Mouse (Mus musculus): ENCODE data around the gene Sytl4. TPM values are rescaled to one million over a fixed set of nuclear protein-coding genes. Genes with fewer than 3 reads are reported as not detected.
A peak's percentile ranks its signal among the peaks of the same experiment; 100 is the strongest.

The Sytl4 gene
- 2.2 and 2.8 TPM in 2 replicates for polyA plus RNA-seq (2014; fragmentation: Nextera tagmentation; extraction: Ambion mirVana)

DNA sequence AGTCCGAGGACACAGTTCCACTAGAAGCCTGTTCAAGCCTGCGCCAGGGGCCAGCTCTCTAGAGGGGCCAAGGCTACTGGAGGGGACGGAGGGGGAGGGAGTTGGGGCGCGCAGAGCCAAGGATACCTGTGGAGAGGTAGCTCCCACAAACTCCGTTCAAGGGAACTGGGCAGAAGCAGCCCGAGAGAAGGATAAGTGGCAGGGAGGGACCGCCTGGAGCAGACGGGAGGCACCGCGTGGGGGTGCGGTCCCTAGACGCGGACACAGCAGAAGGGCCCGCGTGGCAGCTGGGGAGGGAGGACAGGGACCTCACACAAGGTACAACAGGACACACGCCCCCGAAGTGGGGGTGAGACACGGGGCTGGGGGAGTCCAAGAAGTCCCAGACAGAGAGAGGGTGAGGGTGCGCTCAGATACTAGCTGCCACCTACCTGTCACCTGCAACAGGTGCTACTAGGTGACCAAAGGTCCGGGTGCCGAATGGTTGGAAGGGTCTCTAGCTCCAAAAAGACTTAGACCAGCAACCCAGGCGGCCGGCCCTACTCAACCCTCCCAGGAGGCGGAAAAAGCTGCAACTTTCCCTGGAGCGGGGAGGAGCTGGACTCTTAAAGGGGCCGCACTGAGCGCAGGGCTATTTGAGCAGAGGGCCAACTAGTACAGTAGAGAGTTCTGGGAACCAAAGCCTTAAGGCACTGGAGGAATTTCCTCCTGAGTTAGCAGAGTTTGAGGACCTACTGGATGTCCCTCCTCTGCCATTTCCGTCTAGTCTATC, at the start of gene Sytl4:
Gene Sytl4, minus strand, starts transcription at position 582 of the 772 bp plus-strand sequence.
- H3K4me1 ChIP-seq (ENCODE audit: control insufficient read depth, insufficient read depth, low read length) = no peaks in the 10 kb centered on the region
- H3K9me3 ChIP-seq (replicated peaks; ENCODE audit: control insufficient read depth, low read length) = no peaks in the 10 kb centered on the region
- WGBS = 19% methylated on average over 26 of the region's 29 CpGs
- ATAC-seq (replicated peaks; ENCODE audit: insufficient number of reproducible peaks, low FRiP score, low TSS enrichment, low read depth) (peak; percentile 79), DNase-seq (ENCODE audit: low spot score) (peak; percentile 45)
- H3K27ac ChIP-seq (replicated peaks; ENCODE audit: low read depth, low read length) = no peak within 1 kb of the TSS
- H3K4me3 ChIP-seq (ENCODE audit: low read depth, low read length) = peak within 1 kb of the TSS; percentile 41
- peak within 1 kb of the TSS; percentile 61 for H3K4me2 ChIP-seq (ENCODE audit: low read depth, low read length)
- no peaks in the 10 kb centered on the region for H3K27me3 ChIP-seq (ENCODE audit: control insufficient read depth, insufficient read depth, low read length)
- no peaks in the 10 kb centered on the region for H3K36me3 ChIP-seq (replicated peaks; ENCODE audit: control insufficient read depth, insufficient read depth, low read depth, low read length)
- peak within 1 kb of the TSS; percentile 28; the same call in 1 of the 2 replicates for H3K9ac ChIP-seq (replicated peaks; ENCODE audit: low read length)

GRCm38 (mm10) chrX:134020664-134021063, 39.1 kb upstream of the Sytl4 start:
- DNase-seq (ENCODE audit: low spot score) (no peak), ATAC-seq (replicated peaks; ENCODE audit: insufficient number of reproducible peaks, low FRiP score, low TSS enrichment, low read depth) (no peak)
- Histone ChIP-seq H3K4me1 (ENCODE audit: control insufficient read depth, insufficient read depth, low read length) (no peaks in the 10 kb centered on the region), H3K36me3 (replicated peaks; ENCODE audit: control insufficient read depth, insufficient read depth, low read depth, low read length) (no peaks in the 10 kb centered on the region), H3K4me3 (ENCODE audit: low read depth, low read length) (no peak overlapping the region), H3K27me3 (ENCODE audit: control insufficient read depth, insufficient read depth, low read length) (no peaks in the 10 kb centered on the region), H3K9me3 (replicated peaks; ENCODE audit: control insufficient read depth, low read length) (no peaks in the 10 kb centered on the region), H3K4me2 (ENCODE audit: low read depth, low read length) (no peak overlapping the region), H3K27ac (replicated peaks; ENCODE audit: low read depth, low read length) (no peak overlapping the region), H3K9ac (replicated peaks; ENCODE audit: low read length) (no peak overlapping the region)
- WGBS = 44% methylated on average over 5 of the region's 5 CpGs

DNA sequence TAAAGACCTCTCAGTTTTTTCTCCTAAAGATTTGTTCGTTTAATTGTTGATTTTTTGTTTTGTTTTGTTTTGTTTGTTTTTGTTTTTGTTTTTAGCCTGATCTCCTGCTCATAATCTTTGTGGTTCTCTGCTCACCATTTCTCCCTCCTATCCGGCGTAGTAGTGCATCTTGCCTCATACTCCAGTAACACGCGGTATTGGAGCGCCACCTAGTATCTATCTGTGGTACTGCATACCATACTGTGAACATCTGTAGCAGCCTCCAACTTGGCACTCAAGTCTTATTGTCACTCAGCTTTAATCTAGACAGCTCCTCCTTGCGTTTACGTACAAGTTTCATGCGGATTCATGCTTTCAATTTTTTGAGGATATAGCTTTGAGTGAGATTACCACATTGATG, 37.4 kb upstream of the Sytl4 start:
- ATAC-seq (replicated peaks; ENCODE audit: insufficient number of reproducible peaks, low FRiP score, low TSS enrichment, low read depth) (no peak), DNase-seq (ENCODE audit: low spot score) (peak; percentile 75)
- 10% methylated on average over 9 of the region's 9 CpGs for WGBS
- Histone ChIP-seq H3K4me2 (ENCODE audit: low read depth, low read length) (no peak overlapping the region), H3K27ac (replicated peaks; ENCODE audit: low read depth, low read length) (no peak overlapping the region), H3K9me3 (replicated peaks; ENCODE audit: control insufficient read depth, low read length) (no peaks in the 10 kb centered on the region), H3K36me3 (replicated peaks; ENCODE audit: control insufficient read depth, insufficient read depth, low read depth, low read length) (no peaks in the 10 kb centered on the region), H3K4me3 (ENCODE audit: low read depth, low read length) (no peak overlapping the region), H3K27me3 (ENCODE audit: control insufficient read depth, insufficient read depth, low read length) (no peaks in the 10 kb centered on the region), H3K9ac (replicated peaks; ENCODE audit: low read length) (no peak overlapping the region), H3K4me1 (ENCODE audit: control insufficient read depth, insufficient read depth, low read length) (no peaks in the 10 kb centered on the region)

GRCm38 (mm10) chrX:133995866-133996265, 14.3 kb upstream of the Sytl4 start:
- Histone ChIP-seq H3K4me2 (ENCODE audit: low read depth, low read length) (no peak overlapping the region), H3K9me3 (replicated peaks; ENCODE audit: control insufficient read depth, low read length) (no peaks in the 10 kb centered on the region), H3K36me3 (replicated peaks; ENCODE audit: control insufficient read depth, insufficient read depth, low read depth, low read length) (no peaks in the 10 kb centered on the region), H3K27me3 (ENCODE audit: control insufficient read depth, insufficient read depth, low read length) (no peaks in the 10 kb centered on the region), H3K4me3 (ENCODE audit: low read depth, low read length) (no peak overlapping the region), H3K27ac (replicated peaks; ENCODE audit: low read depth, low read length) (no peak overlapping the region), H3K9ac (replicated peaks; ENCODE audit: low read length) (no peak overlapping the region), H3K4me1 (ENCODE audit: control insufficient read depth, insufficient read depth, low read length) (no peaks in the 10 kb centered on the region)
- WGBS = 59% methylated on average over 3 of the region's 3 CpGs
- DNase-seq (ENCODE audit: low spot score) (no peak), ATAC-seq (replicated peaks; ENCODE audit: insufficient number of reproducible peaks, low FRiP score, low TSS enrichment, low read depth) (no peak)

DNA sequence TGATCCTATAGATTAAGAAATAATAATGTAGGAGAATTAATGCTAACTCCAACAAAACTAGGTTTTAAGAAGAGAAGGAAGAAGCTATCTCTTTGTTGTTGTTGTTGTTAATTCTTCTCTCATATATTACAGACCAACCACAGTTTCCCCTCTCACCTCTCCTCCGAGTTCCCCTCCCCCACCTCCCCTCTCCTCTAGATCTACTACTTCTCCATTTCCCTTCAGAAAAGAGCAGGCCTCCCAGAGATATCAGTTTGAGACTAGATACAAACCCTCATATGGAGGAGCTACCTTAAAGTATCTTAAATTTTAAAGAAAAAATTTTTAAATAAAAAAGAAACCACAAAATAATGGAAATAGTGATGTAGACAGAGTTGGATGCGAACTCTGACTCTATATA, 17.0 kb downstream of the Sytl4 start:
- Histone ChIP-seq H3K27me3 (ENCODE audit: control insufficient read depth, insufficient read depth, low read length) (0 out of 2 replicates have a peak, but pooled peaks cover 2% of the 10 kb centered on the region), H3K4me3 (ENCODE audit: low read depth, low read length) (no peak overlapping the region), H3K36me3 (replicated peaks; ENCODE audit: control insufficient read depth, insufficient read depth, low read depth, low read length) (no peaks in the 10 kb centered on the region), H3K4me1 (ENCODE audit: control insufficient read depth, insufficient read depth, low read length) (no peaks in the 10 kb centered on the region), H3K27ac (replicated peaks; ENCODE audit: low read depth, low read length) (no peak overlapping the region), H3K9me3 (replicated peaks; ENCODE audit: control insufficient read depth, low read length) (no peaks in the 10 kb centered on the region), H3K9ac (replicated peaks; ENCODE audit: low read length) (no peak overlapping the region), H3K4me2 (ENCODE audit: low read depth, low read length) (no peak overlapping the region)
- WGBS = 71% methylated on average over 2 of the region's 2 CpGs
- DNase-seq (ENCODE audit: low spot score) (no peak), ATAC-seq (replicated peaks; ENCODE audit: insufficient number of reproducible peaks, low FRiP score, low TSS enrichment, low read depth) (no peak)

- Histone ChIP-seq H3K4me3 (ENCODE audit: low read depth, low read length) (no peak overlapping the region), H3K27ac (replicated peaks; ENCODE audit: low read depth, low read length) (no peak overlapping the region), H3K4me1 (ENCODE audit: control insufficient read depth, insufficient read depth, low read length) (no peaks in the 10 kb centered on the region), H3K36me3 (replicated peaks; ENCODE audit: control insufficient read depth, insufficient read depth, low read depth, low read length) (no peaks in the 10 kb centered on the region), H3K4me2 (ENCODE audit: low read depth, low read length) (no peak overlapping the region), H3K27me3 (ENCODE audit: control insufficient read depth, insufficient read depth, low read length) (0 out of 2 replicates have a peak, but pooled peaks cover 2% of the 10 kb centered on the region), H3K9me3 (replicated peaks; ENCODE audit: control insufficient read depth, low read length) (no peaks in the 10 kb centered on the region), H3K9ac (replicated peaks; ENCODE audit: low read length) (no peak overlapping the region)
- 59% methylated on average over 2 of the region's 2 CpGs for WGBS
- DNase-seq (ENCODE audit: low spot score) (no peak), ATAC-seq (replicated peaks; ENCODE audit: insufficient number of reproducible peaks, low FRiP score, low TSS enrichment, low read depth) (no peak)
Measured at GRCm38 (mm10) chrX:133960617-133961016, 21.0 kb downstream of the Sytl4 start.

- H3K27ac ChIP-seq (replicated peaks; ENCODE audit: low read depth, low read length) = no peak overlapping the region
- H3K4me2 ChIP-seq (ENCODE audit: low read depth, low read length) = no peak overlapping the region
- H3K4me1 ChIP-seq (ENCODE audit: control insufficient read depth, insufficient read depth, low read length) = no peaks in the 10 kb centered on the region
- H3K9ac ChIP-seq (replicated peaks; ENCODE audit: low read length) = no peak overlapping the region
- H3K27me3 ChIP-seq (ENCODE audit: control insufficient read depth, insufficient read depth, low read length) = no peaks in the 10 kb centered on the region
- no peaks in the 10 kb centered on the region for H3K9me3 ChIP-seq (replicated peaks; ENCODE audit: control insufficient read depth, low read length)
- no peaks in the 10 kb centered on the region for H3K36me3 ChIP-seq (replicated peaks; ENCODE audit: control insufficient read depth, insufficient read depth, low read depth, low read length)
- DNase-seq (ENCODE audit: low spot score) (no peak), ATAC-seq (replicated peaks; ENCODE audit: insufficient number of reproducible peaks, low FRiP score, low TSS enrichment, low read depth) (no peak)
- WGBS = 70% methylated on average over 7 of the region's 7 CpGs
- H3K4me3 ChIP-seq (ENCODE audit: low read depth, low read length) = no peak overlapping the region
Measured at GRCm38 (mm10) chrX:133954661-133955060, 27.0 kb downstream of the Sytl4 start.

DNA sequence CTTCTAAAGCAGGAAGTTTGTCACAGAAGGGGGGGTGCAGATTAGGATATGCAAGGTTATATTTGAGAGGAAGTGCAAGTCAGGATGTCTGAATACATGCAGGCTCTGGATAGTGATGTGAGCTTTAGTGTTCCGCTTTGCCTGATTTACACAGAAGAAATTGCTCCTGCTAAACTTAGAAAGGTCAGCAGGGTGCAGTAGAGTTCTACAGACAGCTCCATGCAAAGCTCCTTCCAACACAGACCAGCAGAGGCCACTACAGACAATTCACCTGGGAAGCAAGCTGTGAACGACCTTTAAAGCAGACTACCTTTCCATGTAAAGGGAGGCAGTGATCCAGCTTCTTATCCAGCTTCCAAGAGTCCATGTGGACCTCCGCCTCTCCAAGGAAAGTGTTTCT, 34.2 kb downstream of the Sytl4 start:
- H3K27me3 ChIP-seq (ENCODE audit: control insufficient read depth, insufficient read depth, low read length) = no peaks in the 10 kb centered on the region
- DNase-seq (ENCODE audit: low spot score) (peak; percentile 71), ATAC-seq (replicated peaks; ENCODE audit: insufficient number of reproducible peaks, low FRiP score, low TSS enrichment, low read depth) (no peak; the same call in 1 of the 2 replicates)
- no peaks in the 10 kb centered on the region for H3K36me3 ChIP-seq (replicated peaks; ENCODE audit: control insufficient read depth, insufficient read depth, low read depth, low read length)
- H3K27ac ChIP-seq (replicated peaks; ENCODE audit: low read depth, low read length) = no peak overlapping the region
- 33% methylated on average over 3 of the region's 3 CpGs for WGBS
- no peaks in the 10 kb centered on the region for H3K4me1 ChIP-seq (ENCODE audit: control insufficient read depth, insufficient read depth, low read length)
- H3K9me3 ChIP-seq (replicated peaks; ENCODE audit: control insufficient read depth, low read length) = no peaks in the 10 kb centered on the region
- H3K4me2 ChIP-seq (ENCODE audit: low read depth, low read length) = no peak overlapping the region
- H3K9ac ChIP-seq (replicated peaks; ENCODE audit: low read length) = no peak overlapping the region
- no peak overlapping the region for H3K4me3 ChIP-seq (ENCODE audit: low read depth, low read length)
